Comparison of ENCODE assay signal across 11 mouse cellular contexts in genomic region chr15:84131096-84131786, GRCm38 (mm10). TPM values are rescaled to one million over a fixed set of nuclear protein-coding genes. Genes with fewer than 3 reads are reported as not detected.
A peak's percentile ranks its signal among the peaks of the same experiment; 100 is the strongest.
DNase-seq lines count a peak whose midpoint lies in the region; ATAC-seq and TF ChIP-seq lines count a peak whose summit lies in the region.
"Had no signal": no experiment of that assay in that cellular context is flagged by ENCODE, and none has a peak within 500 bp of the region (broad histone marks: within the 10 kb centered on the region; RNA-seq: fewer than 3 reads in every experiment).

No protein-coding gene starts in this region.

- H3K4me2 ChIP-seq in intestine, embryonic 15.5 days (replicated peaks) = 0 out of 2 replicates have a peak overlapping the region, but pooled peaks have one; percentile 11
- no peak overlapping the region for H3K4me2 ChIP-seq in intestine, postnatal 0 days (replicated peaks; ENCODE audit: low read depth)

- in situ Hi-C loops in ES-E14 (cut with MboI; ENCODE audit: low sequenced_read_pairs in 2 of 2, unreplicated experiment in 2 of 2) = no loop called here

- no peak overlapping the region for H3K9ac ChIP-seq in intestine, embryonic 15.5 days
- no peak overlapping the region for H3K9ac ChIP-seq in intestine, postnatal 0 days (ENCODE audit: low read depth, low read length)
- H3K9ac ChIP-seq in ES-E14 (ENCODE audit: insufficient read depth, low read depth, low read length, poor library complexity, severe bottlenecking) = no peak overlapping the region
- H3K9ac ChIP-seq: liver, embryonic 14.5 days had no signal

- H3K9me3 ChIP-seq in intestine, embryonic 15.5 days = no peaks in the 10 kb centered on the region
- no peaks in the 10 kb centered on the region for H3K9me3 ChIP-seq in intestine, postnatal 0 days (ENCODE audit: control insufficient read depth)
- no peaks in the 10 kb centered on the region for H3K9me3 ChIP-seq in ES-E14 (ENCODE audit: control insufficient read depth, insufficient read depth, low read depth, low read length)

- 56% methylated on average over 16 of the region's 16 CpGs for WGBS in intestine, embryonic 15.5 days
- 54% methylated on average over 16 of the region's 16 CpGs for WGBS in intestine, postnatal 0 days

- H3K36me3 ChIP-seq in intestine, embryonic 15.5 days = no peaks in the 10 kb centered on the region
- H3K36me3 ChIP-seq in intestine, postnatal 0 days (ENCODE audit: control insufficient read depth, insufficient read depth) = no peaks in the 10 kb centered on the region
- no peaks in the 10 kb centered on the region for H3K36me3 ChIP-seq in ES-E14 (ENCODE audit: control insufficient read depth, insufficient read depth, low read length, poor library complexity, severe bottlenecking)

- no peak overlapping the region for H3K27ac ChIP-seq in intestine, embryonic 15.5 days
- H3K27ac ChIP-seq in intestine, postnatal 0 days (ENCODE audit: low read depth, low read length) = no peak overlapping the region
- H3K27ac ChIP-seq in ES-E14 (ENCODE audit: insufficient read depth, low read depth, low read length, poor library complexity, severe bottlenecking) = no peak overlapping the region
- H3K27ac ChIP-seq: liver, embryonic 14.5 days had no signal

- ATAC-seq in intestine, embryonic 15.5 days = no peak
- no peak for ATAC-seq in intestine, postnatal 0 days

- TF ChIP-seq CTCF in intestine, postnatal 0 days (IDR thresholded peaks at IDR 0.05; ENCODE audit: low read depth) = no peak

- intact Hi-C loops in heart, postnatal 14 days (cut with DNase I) = no loop called here

- H3K27me3 ChIP-seq in intestine, embryonic 15.5 days (replicated peaks) = no peaks in the 10 kb centered on the region
- no peaks in the 10 kb centered on the region for H3K27me3 ChIP-seq in intestine, postnatal 0 days (replicated peaks; ENCODE audit: control insufficient read depth, insufficient read depth, low read length)

- no peak overlapping the region for H3K4me3 ChIP-seq in intestine, embryonic 15.5 days (replicated peaks)
- H3K4me3 ChIP-seq in intestine, postnatal 0 days (ENCODE audit: low read depth, low read length) = no peak overlapping the region
- H3K4me3 ChIP-seq in ES-E14 (ENCODE audit: insufficient read depth in 1 of 2, low read depth in 1 of 2, low read length in 2 of 2, poor library complexity in 1 of 2, severe bottlenecking in 1 of 2) = peak overlapping the region in 1 of 2 experiments; percentile 48; a peak in 2 of 4 replicates

- no peaks in the 10 kb centered on the region for H3K4me1 ChIP-seq in intestine, embryonic 15.5 days (replicated peaks)
- no peaks in the 10 kb centered on the region for H3K4me1 ChIP-seq in intestine, postnatal 0 days (replicated peaks; ENCODE audit: control insufficient read depth, insufficient read depth, low read length)
- peaks cover 2 to 11% of the 10 kb centered on the region in 2 experiments; a peak in 1 of 4 replicates for H3K4me1 ChIP-seq in ES-E14 (ENCODE audit: control insufficient read depth in 2 of 2, insufficient read depth in 2 of 2, low read length in 2 of 2, poor library complexity in 1 of 2)

- DNase-seq in ES-E14 (ENCODE audit: low read depth, low spot score) = peak; percentile 49
- peak; percentile 80 for DNase-seq in cerebellum, adult 11-12 months
- peak; percentile 79 to 87 for DNase-seq in heart, postnatal 14 days
- peak; percentile 3 for DNase-seq in telencephalon, adult 2 months (ENCODE audit: low read depth, low spot score)
- DNase-seq in neural tube, embryonic 10.5 days (ENCODE audit: extremely low spot score, low spot score) = no peak
- no peak for DNase-seq in frontal cortex, postnatal 10 days (ENCODE audit: low spot score in 2 of 2)

TF ChIP-seq in ES-E14, 5 proteins besides CTCF, POLR2A, EP300 and RAD21:
- TF ChIP-seq HCFC1 (IDR thresholded peaks at IDR 0.05; ENCODE audit: borderline replicate concordance, insufficient read depth, low read length) = no peak
- TF ChIP-seq MAFK (IDR thresholded peaks at IDR 0.05; ENCODE audit: insufficient read depth, low read depth, low read length) = no peak
- no peak for TF ChIP-seq ZC3H11A (IDR thresholded peaks at IDR 0.05; ENCODE audit: borderline replicate concordance, low read depth, low read length)
- no peak for TF ChIP-seq ZNF384 (IDR thresholded peaks at IDR 0.05; ENCODE audit: low read depth, low read length)
- TF ChIP-seq CHD2 (IDR thresholded peaks at IDR 0.05; ENCODE audit: low read depth, low read length) = no peak

RNA-seq across cellular contexts. Expression of gene Pnpla5, which starts 8.3 kb away (rescaled TPM):
- polyA plus RNA-seq in intestine, embryonic 15.5 days (2015; fragmentation: Nextera tagmentation; extraction: Ambion mirVana) = not detected in 2 replicates
- polyA plus RNA-seq in intestine, postnatal 0 days (2015; fragmentation: Nextera tagmentation; extraction: Ambion mirVana) = not detected in 2 replicates
- total RNA-seq in ES-E14 (2012; rRNA removed) = 0.11 and 0.13 TPM in 2 replicates
- total RNA-seq in heart, postnatal 14 days (2021) = not detected
- total RNA-seq: MEL had no signal
- polyA plus RNA-seq: stomach, embryonic 14.5 days had no signal

RNA-seq across cellular contexts. Expression of gene Sult4a1, which starts 25.7 kb away (rescaled TPM):
- polyA plus RNA-seq in intestine, embryonic 15.5 days (2015; fragmentation: Nextera tagmentation; extraction: Ambion mirVana) = 4.7 and 6.1 TPM in 2 replicates
- polyA plus RNA-seq in intestine, postnatal 0 days (2015; fragmentation: Nextera tagmentation; extraction: Ambion mirVana) = 3.8 and 4.5 TPM in 2 replicates
- 34.9 and 40.5 TPM in 2 replicates for total RNA-seq in ES-E14 (2012; rRNA removed)
- under 1 TPM; 0.14 to 0.17 TPM for total RNA-seq in heart, postnatal 14 days (2021)
- total RNA-seq: MEL had no signal

RNA-seq across cellular contexts. Expression of gene Pnpla3, which starts 36.4 kb away (rescaled TPM):
- polyA plus RNA-seq in intestine, embryonic 15.5 days (2015; fragmentation: Nextera tagmentation; extraction: Ambion mirVana) = 0.46 and 1.2 TPM in 2 replicates
- 0.59 and 0.65 TPM in 2 replicates for polyA plus RNA-seq in intestine, postnatal 0 days (2015; fragmentation: Nextera tagmentation; extraction: Ambion mirVana)
- total RNA-seq in ES-E14 (2012; rRNA removed) = 3.6 and 4.1 TPM in 2 replicates
- 10 to 100 TPM in 1 of 2 experiments, 1 to 10 TPM in 1; 8.2 to 10.4 TPM for total RNA-seq in heart, postnatal 14 days (2021)
- total RNA-seq: MEL had no signal

Comparison
In these comparisons a context has a peak if more than half of its experiments do, and no peak if none do; other contexts are left out.
1. DNase-seq: peak in ES-E14 (single experiment), cerebellum, adult 11-12 months (single experiment), heart, postnatal 14 days (2 of 2) and telencephalon, adult 2 months (single experiment); none in neural tube, embryonic 10.5 days (single experiment) and frontal cortex, postnatal 10 days (0 of 2).
2. RNA of gene Sult4a1, which starts 25.7 kb away (total RNA-seq): 34.9 to 40.5 TPM in ES-E14; 0.14 to 0.17 TPM in heart, postnatal 14 days; every median in the first group is over 10 times any median in the second.